Mouse (Mus musculus): ENCODE measurements at regions not wholly inside any gene's neighbourhood (a gene's known extent, or its start where the extent isn't known, plus 50 kb on each side); places are given as distances from the start of the nearest gene placed in this dataset.
"Not testable (repeated sequence)": the region's sequence is repeated elsewhere in the genome, so short reads cannot be mapped to it uniquely, and the experiment has no call there.

DNA sequence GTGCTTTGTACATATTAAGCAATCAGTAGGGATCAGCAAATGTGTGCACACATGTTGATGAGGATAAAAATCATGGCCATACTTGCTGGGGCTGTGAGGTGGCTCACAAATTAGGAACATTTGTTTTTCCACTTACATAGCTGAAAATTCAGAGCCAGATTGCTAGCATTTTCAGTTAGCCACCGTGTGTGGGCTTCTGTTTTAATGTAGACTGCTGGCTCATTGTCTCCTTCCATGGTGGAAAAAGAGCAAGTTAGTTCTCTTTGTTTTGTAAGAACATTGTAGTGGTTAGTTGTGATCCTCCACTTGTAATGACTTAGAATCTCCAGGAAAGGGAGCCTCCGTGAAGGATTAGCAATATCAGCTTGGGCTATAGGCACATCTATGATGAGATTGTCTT lies 107.2 kb upstream of the 4931417E11Rik start:
- no peak for DNase-seq (ENCODE audit: extremely low spot score in 1 of 2, low spot score in 2 of 2)
- Histone ChIP-seq H3K27ac (no peak overlapping the region), H3K4me3 (no peak overlapping the region)
- TF ChIP-seq CTCF (IDR thresholded peaks at IDR 0.05) = no peak
- intact Hi-C loops (cut with DNase I) = loop anchor here (5.0 kb wide), 1 partner anchor 71 kb away; no protein-coding TSS in a partner anchor

DNA sequence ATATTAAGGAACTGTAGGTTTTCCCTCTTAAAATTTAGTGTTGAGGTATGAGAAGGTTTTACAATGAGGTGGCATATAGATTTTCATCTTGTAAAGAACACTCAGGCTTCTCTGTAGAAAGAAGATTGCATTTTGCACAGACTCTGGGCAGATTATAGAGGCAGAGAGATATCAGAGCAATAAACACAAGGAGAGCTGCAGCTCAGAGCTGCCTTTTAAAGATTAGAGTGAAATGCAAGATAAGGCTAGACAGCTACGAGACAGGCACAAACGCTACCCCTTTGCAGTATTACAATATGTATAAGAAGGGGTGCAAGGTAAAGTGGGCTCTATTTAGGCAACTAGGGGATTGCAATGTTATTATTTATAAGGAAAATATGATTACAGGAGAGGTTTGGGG lies 90.5 kb upstream of the 4931417E11Rik start:
- TF ChIP-seq CTCF (IDR thresholded peaks at IDR 0.05) = no peak
- intact Hi-C loops (cut with DNase I) = no loop called here
- DNase-seq (ENCODE audit: extremely low spot score in 1 of 2, low spot score in 2 of 2) = no peak
- H3K4me3 ChIP-seq = no peak overlapping the region
- no peak overlapping the region for H3K27ac ChIP-seq

DNA sequence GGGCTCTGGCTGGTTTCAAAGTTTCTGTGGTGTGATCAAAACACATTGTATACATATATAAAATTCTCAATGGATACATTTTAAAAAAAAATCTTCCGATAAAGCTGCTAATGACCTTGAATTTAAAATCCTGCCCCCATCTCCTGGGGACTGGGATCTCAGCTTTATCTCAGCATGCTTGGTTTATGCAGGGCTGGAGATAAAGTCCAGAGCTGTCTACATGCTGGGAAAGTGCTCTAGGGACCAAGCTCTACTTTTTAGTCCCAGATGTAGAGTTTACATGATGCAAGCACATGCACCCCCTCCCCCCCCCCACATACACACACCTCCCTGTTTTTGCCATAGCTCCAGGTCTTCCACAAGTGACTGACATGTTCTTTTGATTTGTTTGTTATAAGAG lies 61.1 kb upstream of the 4931417E11Rik start:
- intact Hi-C loops (cut with DNase I) = no loop called here
- Histone ChIP-seq H3K27ac (no peak overlapping the region), H3K4me3 (no peak overlapping the region)
- DNase-seq (ENCODE audit: extremely low spot score in 1 of 2, low spot score in 2 of 2) = no peak
- TF ChIP-seq CTCF (IDR thresholded peaks at IDR 0.05) = no peak

DNA sequence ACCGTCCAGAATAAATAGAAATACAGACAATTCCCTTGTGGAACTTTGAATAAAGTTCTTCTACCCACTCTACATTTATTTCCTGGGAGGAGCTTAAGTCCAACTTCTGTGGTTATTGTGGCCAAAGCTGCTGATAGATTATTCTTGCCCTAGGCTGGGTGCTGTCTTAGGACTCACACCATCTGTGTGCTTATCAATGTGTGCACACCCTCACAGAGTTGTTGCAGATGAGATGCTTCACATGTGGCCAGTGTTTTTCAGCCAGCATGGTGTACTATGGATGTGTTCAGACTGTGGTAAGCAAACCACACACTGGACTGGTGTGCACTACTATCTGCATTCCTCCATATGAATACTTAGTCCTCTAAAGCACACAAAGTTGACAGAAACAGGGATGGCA lies 60.6 kb upstream of the 4931417E11Rik start:
- Histone ChIP-seq H3K27ac (no peak overlapping the region), H3K4me3 (no peak overlapping the region)
- TF ChIP-seq CTCF (IDR thresholded peaks at IDR 0.05) = no peak
- intact Hi-C loops (cut with DNase I) = no loop called here
- no peak for DNase-seq (ENCODE audit: extremely low spot score in 1 of 2, low spot score in 2 of 2)

DNA sequence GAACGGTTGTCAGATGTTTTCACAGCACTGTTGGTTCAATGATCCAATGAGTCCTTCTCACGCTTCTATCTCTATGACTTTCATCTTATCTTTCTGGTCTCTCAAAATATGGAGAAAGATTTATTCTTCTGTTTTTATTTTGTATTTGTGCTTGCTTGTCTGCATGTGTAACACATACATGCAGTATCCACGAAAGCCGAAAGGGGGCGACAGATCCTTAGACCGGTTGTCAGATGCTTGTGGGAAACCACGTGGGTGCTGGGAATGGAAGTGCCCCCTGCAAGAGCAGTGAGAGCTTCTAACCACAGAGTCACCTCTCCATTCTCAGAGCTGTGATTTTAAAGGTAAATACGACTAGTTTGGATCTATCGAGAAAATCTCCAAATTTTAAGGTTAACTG lies 54.2 kb upstream of the 4931417E11Rik start:
- DNase-seq (ENCODE audit: extremely low spot score in 1 of 2, low spot score in 2 of 2) = no peak
- H3K27ac ChIP-seq = no peak overlapping the region
- intact Hi-C loops (cut with DNase I) = no loop called here
- TF ChIP-seq CTCF (IDR thresholded peaks at IDR 0.05) = peak; percentile 9; the same call in 1 of the 2 replicates
- no peak overlapping the region for H3K4me3 ChIP-seq

DNA sequence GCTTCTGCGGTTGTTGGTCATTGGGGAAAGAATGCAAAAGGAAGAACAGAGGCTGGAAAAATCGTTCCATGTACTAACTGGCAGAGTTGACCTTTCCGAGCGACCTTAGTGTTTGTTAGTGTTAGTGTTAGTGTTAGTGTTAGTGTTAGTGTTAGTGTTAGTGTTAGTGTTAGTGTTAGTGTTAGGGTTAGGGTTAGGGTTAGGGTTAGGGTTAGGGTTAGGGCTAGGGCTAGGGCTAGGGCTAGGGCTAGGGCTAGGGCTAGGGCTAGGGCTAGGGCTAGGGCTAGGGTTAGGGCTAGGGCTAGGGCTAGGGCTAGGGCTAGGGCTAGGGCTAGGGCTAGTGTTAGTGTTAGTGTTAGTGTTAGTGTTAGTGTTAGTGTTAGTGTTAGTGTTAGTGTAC lies 50.4 kb upstream of the 4931417E11Rik start:
- DNase-seq (ENCODE audit: extremely low spot score in 1 of 2, low spot score in 2 of 2); H3K4me3 ChIP-seq; H3K27ac ChIP-seq; intact Hi-C loops (cut with DNase I): not testable (repeated sequence)
